Mouse (Mus musculus): Measurements from ENCODE around the gene A930017K11Rik. TPM values are rescaled to one million over a fixed set of nuclear protein-coding genes. Genes with fewer than 3 reads are reported as not detected.
A peak's percentile ranks its signal among the peaks of the same experiment; 100 is the strongest.

A930017K11Rik gene
- polyA plus RNA-seq, 1 experiment from 2014 or later: 0.14 TPM

- Histone ChIP-seq H3K4me3 (ENCODE audit: low read depth, low read length) (no peak overlapping the region), H3K27ac (ENCODE audit: low read depth, low read length) (peak overlapping the region; percentile 58), H3K27me3 (ENCODE audit: control insufficient read depth, insufficient read depth, low read length) (peaks cover 18% of the 10 kb centered on the region), H3K4me2 (no peak overlapping the region), H3K9me3 (replicated peaks; ENCODE audit: control insufficient read depth, low read length) (no peaks in the 10 kb centered on the region), H3K9ac (ENCODE audit: low read depth, low read length) (no peak overlapping the region), H3K36me3 (ENCODE audit: control insufficient read depth, insufficient read depth, low read length) (no peaks in the 10 kb centered on the region), H3K4me1 (ENCODE audit: control insufficient read depth, insufficient read depth, low read length) (peaks cover 4% of the 10 kb centered on the region)
- 68% methylated on average over 7 of the region's 7 CpGs for WGBS (ENCODE audit: insufficient replicate concordance)
- no peak for ATAC-seq (replicated peaks; ENCODE audit: insufficient number of reproducible peaks, low FRiP score, low TSS enrichment)
Measured at GRCm38 (mm10) chr17:25946349-25946748, 6.0 kb downstream of the A930017K11Rik start.

DNA sequence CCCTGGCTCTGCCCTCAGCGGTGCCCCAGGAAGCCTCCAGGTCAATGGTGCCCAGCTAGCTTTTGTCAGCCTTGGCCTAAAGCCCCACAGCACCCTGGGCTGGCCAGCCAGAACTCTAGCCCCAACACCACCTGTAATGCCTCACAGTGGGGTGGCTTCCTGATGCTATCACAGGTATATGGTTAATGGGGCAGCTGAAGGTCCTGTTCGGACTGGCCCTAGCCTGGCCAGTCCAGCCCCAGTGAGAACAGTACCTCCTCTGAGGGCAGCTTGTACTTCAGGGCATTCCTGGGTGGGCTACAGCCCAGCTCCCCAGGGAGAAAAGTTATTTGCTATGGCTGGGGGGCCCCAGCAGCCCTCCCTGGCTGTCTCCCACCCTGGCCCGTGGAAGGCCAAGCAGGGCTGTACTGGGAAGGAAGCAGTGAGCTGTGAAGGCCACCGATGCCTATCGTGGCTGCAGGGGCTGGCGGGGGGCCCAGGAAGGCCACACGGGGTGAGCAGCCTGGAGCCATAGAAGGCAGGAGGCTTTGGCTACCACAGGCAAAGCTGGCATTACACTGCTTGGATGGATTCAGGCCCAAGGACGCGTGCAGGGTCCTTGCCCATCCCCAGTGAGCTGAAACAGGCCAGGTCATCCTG, 6.7 kb downstream of the A930017K11Rik start:
- peaks cover 11% of the 10 kb centered on the region for H3K27me3 ChIP-seq (ENCODE audit: control insufficient read depth, insufficient read depth, low read length)
- no peaks in the 10 kb centered on the region for H3K36me3 ChIP-seq (ENCODE audit: control insufficient read depth, insufficient read depth, low read length)
- no peak overlapping the region for H3K9ac ChIP-seq (ENCODE audit: low read depth, low read length)
- WGBS (ENCODE audit: insufficient replicate concordance): 63% methylated on average over 9 of the region's 9 CpGs
- H3K4me2 ChIP-seq: no peak overlapping the region
- no peak for ATAC-seq (replicated peaks; ENCODE audit: insufficient number of reproducible peaks, low FRiP score, low TSS enrichment)
- H3K4me1 ChIP-seq (ENCODE audit: control insufficient read depth, insufficient read depth, low read length): peaks cover 6% of the 10 kb centered on the region
- no peak overlapping the region for H3K27ac ChIP-seq (ENCODE audit: low read depth, low read length)
- H3K9me3 ChIP-seq (replicated peaks; ENCODE audit: control insufficient read depth, low read length): no peaks in the 10 kb centered on the region
- H3K4me3 ChIP-seq (ENCODE audit: low read depth, low read length): no peak overlapping the region

DNA sequence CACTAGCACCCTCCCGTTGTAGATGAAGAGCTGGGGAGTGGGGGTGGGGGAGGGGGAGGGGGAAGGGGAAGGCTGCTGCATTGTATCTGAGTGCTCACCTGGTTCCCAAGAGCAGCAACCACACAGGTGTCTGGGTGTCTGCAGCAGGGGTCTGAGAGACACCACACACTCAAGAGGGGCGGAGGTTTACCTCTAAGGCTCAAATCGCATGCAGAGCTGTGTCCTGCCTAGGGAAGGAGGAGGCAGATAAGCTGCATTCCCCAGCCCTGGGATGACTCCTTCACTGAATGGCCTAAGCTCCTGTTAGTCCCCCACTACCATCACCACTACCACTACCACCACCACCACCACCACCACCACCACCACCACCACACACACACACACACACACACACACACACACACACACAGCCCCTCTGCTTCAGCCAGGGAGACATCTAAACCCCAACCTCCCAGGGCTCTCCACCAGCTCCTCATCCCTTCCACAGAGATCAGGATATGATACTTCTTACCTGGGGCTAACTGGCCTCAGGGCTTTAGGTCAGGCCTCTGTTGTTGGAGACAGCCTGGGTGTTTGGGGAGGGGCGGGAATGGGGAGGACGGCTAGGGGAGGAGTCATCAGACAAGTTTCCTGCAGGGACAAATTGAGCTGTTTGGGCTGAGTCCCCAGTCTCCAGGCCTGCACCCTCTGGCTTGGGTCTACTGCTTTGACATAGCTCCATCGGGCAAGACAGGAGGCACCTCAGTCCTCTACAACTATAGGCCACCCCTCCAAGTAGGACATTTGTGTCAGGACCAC, 7.8 kb downstream of the A930017K11Rik start, which contains the start of the genes Pigq and Nhlrc4:
Gene Pigq (minus strand): TSS at position 571 of the 798 bp plus-strand sequence.
Gene Nhlrc4 (minus strand): TSS at position 596 of the 798 bp plus-strand sequence.
- no peaks in the 10 kb centered on the region for H3K36me3 ChIP-seq (ENCODE audit: control insufficient read depth, insufficient read depth, low read length)
- 45% methylated on average over 6 of the region's 6 CpGs for WGBS (ENCODE audit: insufficient replicate concordance)
- H3K4me1 ChIP-seq (ENCODE audit: control insufficient read depth, insufficient read depth, low read length): peaks cover 9% of the 10 kb centered on the region
- H3K4me3 ChIP-seq (ENCODE audit: low read depth, low read length): no peak within 1 kb of the TSS
- peak within 1 kb of the TSS; percentile 85 for H3K27ac ChIP-seq (ENCODE audit: low read depth, low read length)
- no peaks in the 10 kb centered on the region for H3K27me3 ChIP-seq (ENCODE audit: control insufficient read depth, insufficient read depth, low read length)
- peak within 1 kb of the TSS; percentile 43 for H3K4me2 ChIP-seq
- no peak within 1 kb of the TSS for H3K9ac ChIP-seq (ENCODE audit: low read depth, low read length)
- ATAC-seq (replicated peaks; ENCODE audit: insufficient number of reproducible peaks, low FRiP score, low TSS enrichment): peak; percentile 46; the same call in 1 of the 2 replicates
- no peaks in the 10 kb centered on the region for H3K9me3 ChIP-seq (replicated peaks; ENCODE audit: control insufficient read depth, low read length)

- peak overlapping the region; percentile 43 for H3K4me2 ChIP-seq
- no peak for ATAC-seq (replicated peaks; ENCODE audit: insufficient number of reproducible peaks, low FRiP score, low TSS enrichment)
- no peaks in the 10 kb centered on the region for H3K27me3 ChIP-seq (ENCODE audit: control insufficient read depth, insufficient read depth, low read length)
- no peak overlapping the region for H3K4me3 ChIP-seq (ENCODE audit: low read depth, low read length)
- 75% methylated on average over 9 of the region's 9 CpGs for WGBS (ENCODE audit: insufficient replicate concordance)
- 0 out of 2 replicates have a peak overlapping the region, but pooled peaks have one; percentile 34 for H3K9ac ChIP-seq (ENCODE audit: low read depth, low read length)
- no peaks in the 10 kb centered on the region for H3K36me3 ChIP-seq (ENCODE audit: control insufficient read depth, insufficient read depth, low read length)
- no peaks in the 10 kb centered on the region for H3K9me3 ChIP-seq (replicated peaks; ENCODE audit: control insufficient read depth, low read length)
- H3K4me1 ChIP-seq (ENCODE audit: control insufficient read depth, insufficient read depth, low read length): peaks cover 9% of the 10 kb centered on the region
- peak overlapping the region; percentile 85 for H3K27ac ChIP-seq (ENCODE audit: low read depth, low read length)
Measured at GRCm38 (mm10) chr17:25943769-25944168, 8.6 kb downstream of the A930017K11Rik start.

- peak overlapping the region; percentile 34; the same call in 1 of the 2 replicates for H3K9ac ChIP-seq (ENCODE audit: low read depth, low read length)
Measured at GRCm38 (mm10) chr17:25943221-25943620, 9.1 kb downstream of the A930017K11Rik start.

GRCm38 (mm10) chr17:25942597-25943151, 9.7 kb downstream of the A930017K11Rik start:
- Histone ChIP-seq H3K36me3 (ENCODE audit: control insufficient read depth, insufficient read depth, low read length) (no peaks in the 10 kb centered on the region), H3K9ac (ENCODE audit: low read depth, low read length) (peak overlapping the region; percentile 99), H3K9me3 (replicated peaks; ENCODE audit: control insufficient read depth, low read length) (no peaks in the 10 kb centered on the region), H3K4me3 (ENCODE audit: low read depth, low read length) (peak overlapping the region; percentile 88), H3K4me1 (ENCODE audit: control insufficient read depth, insufficient read depth, low read length) (peaks cover 9% of the 10 kb centered on the region), H3K27ac (ENCODE audit: low read depth, low read length) (peak overlapping the region; percentile 88), H3K4me2 (peak overlapping the region; percentile 69), H3K27me3 (ENCODE audit: control insufficient read depth, insufficient read depth, low read length) (no peaks in the 10 kb centered on the region)
- WGBS (ENCODE audit: insufficient replicate concordance): 70% methylated on average over 2 of the region's 2 CpGs
- peak; percentile 82 for ATAC-seq (replicated peaks; ENCODE audit: insufficient number of reproducible peaks, low FRiP score, low TSS enrichment)

More at GRCm38 (mm10) chr17:25943221-25943620, 9.1 kb downstream of the A930017K11Rik start:
- Histone ChIP-seq H3K9me3 (replicated peaks; ENCODE audit: control insufficient read depth, low read length) (no peaks in the 10 kb centered on the region), H3K27ac (ENCODE audit: low read depth, low read length) (peak overlapping the region; percentile 85), H3K4me1 (ENCODE audit: control insufficient read depth, insufficient read depth, low read length) (peaks cover 9% of the 10 kb centered on the region), H3K27me3 (ENCODE audit: control insufficient read depth, insufficient read depth, low read length) (no peaks in the 10 kb centered on the region), H3K36me3 (ENCODE audit: control insufficient read depth, insufficient read depth, low read length) (no peaks in the 10 kb centered on the region), H3K4me2 (peak overlapping the region; percentile 43), H3K4me3 (ENCODE audit: low read depth, low read length) (0 out of 2 replicates have a peak overlapping the region, but pooled peaks have one; percentile 3)
- no peak for ATAC-seq (replicated peaks; ENCODE audit: insufficient number of reproducible peaks, low FRiP score, low TSS enrichment)
- 67% methylated on average over 3 of the region's 3 CpGs for WGBS (ENCODE audit: insufficient replicate concordance)

- no peaks in the 10 kb centered on the region for H3K27me3 ChIP-seq (ENCODE audit: control insufficient read depth, insufficient read depth, low read length)
- peak overlapping the region; percentile 69 for H3K4me2 ChIP-seq
- H3K9me3 ChIP-seq (replicated peaks; ENCODE audit: control insufficient read depth, low read length): no peaks in the 10 kb centered on the region
- H3K27ac ChIP-seq (ENCODE audit: low read depth, low read length): peak overlapping the region; percentile 88
- peak overlapping the region; percentile 88 for H3K4me3 ChIP-seq (ENCODE audit: low read depth, low read length)
- WGBS (ENCODE audit: insufficient replicate concordance): 3% methylated on average over 54 of the region's 54 CpGs
- peaks cover 9% of the 10 kb centered on the region for H3K4me1 ChIP-seq (ENCODE audit: control insufficient read depth, insufficient read depth, low read length)
- peak overlapping the region; percentile 99 for H3K9ac ChIP-seq (ENCODE audit: low read depth, low read length)
- ATAC-seq (replicated peaks; ENCODE audit: insufficient number of reproducible peaks, low FRiP score, low TSS enrichment): no peak
- H3K36me3 ChIP-seq (ENCODE audit: control insufficient read depth, insufficient read depth, low read length): no peaks in the 10 kb centered on the region
Measured at GRCm38 (mm10) chr17:25941511-25942241, 10.7 kb downstream of the A930017K11Rik start.

DNA sequence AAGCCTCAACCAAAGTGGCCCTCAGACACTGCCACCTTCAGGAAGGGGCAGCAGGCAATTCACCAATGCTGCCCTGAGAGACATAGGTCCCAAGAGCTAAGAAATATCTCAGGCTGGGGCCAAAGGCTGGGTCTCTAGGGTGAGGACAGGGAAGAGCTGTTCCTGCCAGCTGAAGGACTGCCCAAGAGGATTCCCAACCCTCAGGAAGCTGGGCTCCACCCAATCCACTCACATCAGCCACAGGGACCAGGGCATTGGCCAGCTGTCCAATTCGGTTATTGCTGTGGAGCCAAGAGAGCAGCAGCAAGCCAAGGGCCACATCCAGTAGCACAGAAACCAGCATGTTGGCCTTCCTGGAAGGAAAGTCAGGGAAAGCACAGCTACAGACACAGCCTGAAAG, 17.8 kb downstream of the A930017K11Rik start:
- ATAC-seq (replicated peaks; ENCODE audit: insufficient number of reproducible peaks, low FRiP score, low TSS enrichment): no peak
- WGBS (ENCODE audit: insufficient replicate concordance): 100% methylated on average over 1 of the region's 1 CpGs

More for the DNA sequence above, 17.8 kb downstream of the A930017K11Rik start:
- Histone ChIP-seq H3K27ac (ENCODE audit: low read depth, low read length) (no peak overlapping the region), H3K4me3 (ENCODE audit: low read depth, low read length) (no peak overlapping the region), H3K4me1 (ENCODE audit: control insufficient read depth, insufficient read depth, low read length) (no peaks in the 10 kb centered on the region), H3K4me2 (no peak overlapping the region), H3K27me3 (ENCODE audit: control insufficient read depth, insufficient read depth, low read length) (no peaks in the 10 kb centered on the region), H3K9me3 (replicated peaks; ENCODE audit: control insufficient read depth, low read length) (no peaks in the 10 kb centered on the region), H3K36me3 (ENCODE audit: control insufficient read depth, insufficient read depth, low read length) (peaks cover 35% of the 10 kb centered on the region), H3K9ac (ENCODE audit: low read depth, low read length) (no peak overlapping the region)
